Mouse (Mus musculus) stomach, postnatal 0 days (tissue): ENCODE measurements around the gene Slco1c1. TPM values are rescaled to one million over a fixed set of nuclear protein-coding genes. Genes with fewer than 3 reads are reported as not detected.

ENCODE experiments used
- ATAC-seq: fragments of 200-750 bp; cut with Nextera tagmentation; 2 replicates; pipeline ENCODE4 v1.8.0; 2017; ENCODE audit not compliant: low FRiP score, low TSS enrichment
- DNase-seq: peaks from one replicate; pipeline ENCODE4 v3.0.0-alpha.2; 2016; ENCODE audit warnings: low spot score
- H3K27ac ChIP-seq: fragments of 300-500 bp; sonication (generic); replicated peaks from 2 replicates; pipeline ENCODE4 v1.5.1; 2014; ENCODE audit warnings: mild to moderate bottlenecking, control low read depth
- H3K27me3 ChIP-seq: fragments of 300-500 bp; sonication (generic); 2 replicates; pipeline ENCODE4 v1.6.1; 2014; ENCODE audit warnings: low read length; ENCODE audit not compliant: control insufficient read depth, insufficient read depth
- H3K36me3 ChIP-seq: fragments of 300-500 bp; sonication (generic); 2 replicates; pipeline ENCODE4 v1.6.1; 2014; ENCODE audit warnings: low read length, mixed read lengths; ENCODE audit not compliant: control insufficient read depth, insufficient read depth
- H3K4me1 ChIP-seq: fragments of 300-500 bp; sonication (generic); replicated peaks from 2 replicates; pipeline ENCODE4 v1.6.1; 2014; ENCODE audit warnings: antibody characterized with exemption; ENCODE audit not compliant: control insufficient read depth, insufficient read depth
- H3K4me2 ChIP-seq: fragments of 300-500 bp; sonication (generic); replicated peaks from 2 replicates; pipeline ENCODE4 v1.6.1; 2014; ENCODE audit warnings: low read depth, mild to moderate bottlenecking, control low read depth, moderate library complexity
- H3K4me3 ChIP-seq: fragments of 300-500 bp; sonication (generic); 2 replicates; pipeline ENCODE4 v1.5.1; 2014; ENCODE audit warnings: low read depth, low read length, control low read depth
- H3K9ac ChIP-seq: fragments of 300-500 bp; sonication (generic); 2 replicates; pipeline ENCODE4 v1.6.1; 2014; ENCODE audit warnings: mild to moderate bottlenecking, low read length, control low read depth, mixed read lengths
- H3K9me3 ChIP-seq: fragments of 300-500 bp; sonication (generic); 2 replicates; pipeline ENCODE4 v1.6.1; 2016; ENCODE audit warnings: low read length; ENCODE audit not compliant: control insufficient read depth
- CTCF ChIP-seq: IDR thresholded peaks from 2 replicates; pipeline ENCODE4 v1.5.1; 2016; ENCODE audit warnings: antibody characterized with exemption, low read depth, mild to moderate bottlenecking, moderate library complexity
- EP300 ChIP-seq: optimal IDR thresholded peaks from 2 replicates; pipeline ENCODE3; 2016; ENCODE audit warnings: antibody characterized with exemption
- WGBS: fragments of 180-500 bp; shearing (Covaris S2); extraction: QIAGEN DNeasy Blood & Tissue Kit; methylation state at CpG from one replicate; pipeline ENCODE4 v1.1.7; 2014; 5-methylcytosine and 5-hydroxymethylcytosine counted together
- polyA plus RNA-seq: library from polyadenylated mRNA; unstranded; fragments of >200 nt; fragmentation: Nextera tagmentation; extraction: Ambion mirVana; gene quantifications from 2 replicates; pipeline ENCODE4 v1.2.1, GENCODE M21; 2015

The Slco1c1 gene
- polyA plus RNA-seq, 1 experiment from 2014 or later = 0.15 TPM

DNA sequence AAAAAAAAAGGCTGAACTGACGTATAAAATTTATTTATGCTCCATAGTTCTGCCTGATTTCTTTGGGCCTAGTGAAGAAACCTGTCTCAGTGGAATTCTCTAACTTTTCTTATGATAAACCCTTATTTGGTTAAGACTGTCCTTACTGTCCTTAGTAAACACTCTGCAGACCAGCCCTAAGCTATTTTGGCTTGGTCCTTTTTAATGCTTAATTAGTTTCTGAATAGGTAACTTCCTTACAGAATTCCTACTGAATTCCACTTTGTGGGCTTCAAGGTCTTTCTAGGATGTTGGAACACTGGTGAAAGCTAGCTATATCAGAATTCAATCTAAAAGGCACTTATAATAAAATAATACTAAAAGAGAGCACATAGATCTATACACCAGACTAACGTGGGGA is 71.9 kb downstream of the Slco1c1 start:
- H3K9me3 ChIP-seq = no peaks in the 10 kb centered on the region

DNA sequence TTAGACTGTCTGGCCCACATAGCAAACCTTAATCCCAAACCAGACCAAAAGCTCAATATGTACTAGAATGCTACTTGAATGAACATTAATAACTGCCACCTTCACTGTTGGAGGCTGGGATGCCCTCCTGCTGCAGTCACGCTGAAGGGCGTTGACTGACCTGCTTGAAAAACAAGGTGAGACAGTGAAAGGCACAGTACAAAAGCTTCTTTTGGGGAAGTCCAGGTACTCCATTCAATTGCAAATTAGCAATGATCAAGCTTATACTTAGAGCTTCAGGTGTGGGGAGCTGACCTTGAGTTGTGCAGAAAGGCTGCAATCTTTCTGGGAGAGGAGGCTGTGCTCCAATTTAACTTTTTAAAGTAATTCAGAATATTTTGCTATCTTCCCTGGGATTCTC is 72.9 kb downstream of the Slco1c1 start:
- H3K27ac ChIP-seq = no peak overlapping the region
- no peak overlapping the region for H3K4me3 ChIP-seq
- TF ChIP-seq CTCF = no peak
- TF ChIP-seq EP300 = no peak
- H3K9ac ChIP-seq = no peak overlapping the region
- H3K4me1 ChIP-seq = no peaks in the 10 kb centered on the region
- H3K4me2 ChIP-seq = no peak overlapping the region
- H3K9me3 ChIP-seq = no peaks in the 10 kb centered on the region
- DNase-seq (no peak), ATAC-seq (no peak)
- 91% methylated on average over 2 of the region's 2 CpGs for WGBS
- H3K36me3 ChIP-seq = no peaks in the 10 kb centered on the region
- no peaks in the 10 kb centered on the region for H3K27me3 ChIP-seq

More for the DNA sequence above, 71.9 kb downstream of the Slco1c1 start:
- 77% methylated on average over 2 of the region's 2 CpGs for WGBS
- Histone ChIP-seq H3K4me1 (no peaks in the 10 kb centered on the region), H3K9ac (no peak overlapping the region), H3K4me2 (no peak overlapping the region), H3K4me3 (no peak overlapping the region), H3K36me3 (no peaks in the 10 kb centered on the region), H3K27me3 (no peaks in the 10 kb centered on the region), H3K27ac (no peak overlapping the region)
- ATAC-seq (no peak), DNase-seq (no peak)
- TF ChIP-seq CTCF = no peak
- no peak for TF ChIP-seq EP300

DNA sequence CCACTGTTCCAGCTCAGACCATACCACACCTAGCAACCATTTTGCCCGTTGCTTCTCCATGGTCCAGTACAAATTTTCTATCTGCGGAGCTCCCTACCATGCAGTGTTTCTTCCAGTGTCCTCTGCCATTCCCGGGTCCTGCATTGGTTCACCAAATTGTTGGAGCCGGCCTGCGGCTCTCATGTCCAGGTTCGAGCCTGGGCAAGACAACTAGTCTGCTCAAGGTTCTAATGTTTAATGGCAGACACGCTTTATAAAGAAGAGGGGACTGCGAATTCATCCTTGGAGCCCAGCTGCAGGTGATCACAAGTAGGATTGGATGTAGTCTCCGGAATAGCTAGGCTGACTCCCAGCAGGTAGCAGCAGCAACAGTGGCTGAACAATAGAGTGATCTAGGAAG is 76.8 kb downstream of the Slco1c1 start:
- no peak overlapping the region for H3K27ac ChIP-seq
- no peak for TF ChIP-seq EP300
- H3K4me2 ChIP-seq = no peak overlapping the region
- H3K9ac ChIP-seq = no peak overlapping the region
- ATAC-seq = no peak
- 71% methylated on average over 9 of the region's 9 CpGs for WGBS
- DNase-seq = no peak
- H3K9me3 ChIP-seq = no peaks in the 10 kb centered on the region
- no peaks in the 10 kb centered on the region for H3K27me3 ChIP-seq
- no peaks in the 10 kb centered on the region for H3K36me3 ChIP-seq
- no peak overlapping the region for H3K4me3 ChIP-seq
- H3K4me1 ChIP-seq = no peaks in the 10 kb centered on the region

DNA sequence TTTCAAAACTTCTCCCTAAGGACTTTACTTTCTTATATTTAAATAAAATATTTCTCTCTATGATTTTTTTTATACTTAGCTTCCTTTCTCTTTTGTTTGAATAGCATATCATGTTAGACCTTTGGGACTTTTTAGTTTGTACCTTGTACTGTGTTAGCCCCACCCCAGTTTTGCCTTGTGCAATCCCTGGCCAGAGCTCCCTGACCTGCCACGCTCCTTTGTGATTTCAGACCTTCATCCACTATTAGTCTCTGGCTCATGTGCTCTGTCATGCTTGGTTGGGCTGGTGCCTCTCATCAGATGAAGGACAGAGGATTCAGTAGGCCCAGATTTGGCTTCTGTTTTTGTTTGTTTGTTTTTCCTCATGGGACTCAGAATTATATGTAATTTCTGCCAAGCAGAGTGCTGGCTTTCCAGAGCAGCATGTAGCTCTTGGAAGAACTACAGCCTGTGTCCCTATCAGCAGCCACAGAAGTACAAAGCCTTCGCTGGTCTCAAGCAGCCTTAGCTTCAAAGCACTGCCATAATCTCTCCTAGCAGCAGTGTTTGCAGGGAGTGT is 86.6 kb downstream of the Slco1c1 start:
- H3K27me3 ChIP-seq = no peaks in the 10 kb centered on the region
- ATAC-seq (peak; percentile 71; the same call in 1 of the 2 replicates), DNase-seq (peak; percentile 14)
- H3K9me3 ChIP-seq = no peaks in the 10 kb centered on the region
- H3K4me3 ChIP-seq = no peak overlapping the region
- no peaks in the 10 kb centered on the region for H3K4me1 ChIP-seq
- H3K9ac ChIP-seq = no peak overlapping the region
- 57% methylated on average over 2 of the region's 2 CpGs for WGBS
- TF ChIP-seq EP300 (no peak), CTCF (no peak)
- H3K4me2 ChIP-seq = no peak overlapping the region
- H3K36me3 ChIP-seq = no peaks in the 10 kb centered on the region
- no peak overlapping the region for H3K27ac ChIP-seq

DNA sequence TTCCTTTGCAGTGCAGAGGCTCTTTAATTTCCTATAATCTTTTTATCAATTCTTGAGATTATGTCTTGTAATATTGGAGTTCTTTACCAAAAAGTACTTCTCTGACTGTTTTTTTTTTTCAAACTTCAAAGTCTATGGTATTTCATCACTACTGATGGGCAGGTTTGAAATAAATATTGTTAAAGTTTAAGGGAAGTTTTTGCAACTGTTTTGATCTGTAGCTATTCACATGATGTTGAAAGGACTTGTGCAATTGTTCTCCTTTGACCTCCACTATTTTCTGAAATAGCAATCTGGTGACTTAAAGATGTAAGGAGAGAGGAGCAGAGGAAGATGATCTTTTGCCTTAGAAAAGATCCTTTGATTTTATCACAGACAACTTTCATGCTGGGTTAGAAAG is 89.8 kb downstream of the Slco1c1 start:
- H3K4me1 ChIP-seq = no peaks in the 10 kb centered on the region
- H3K4me3 ChIP-seq = no peak overlapping the region
- no peak overlapping the region for H3K9ac ChIP-seq
- H3K4me2 ChIP-seq = no peak overlapping the region
- no peaks in the 10 kb centered on the region for H3K27me3 ChIP-seq
- DNase-seq (no peak), ATAC-seq (no peak)
- H3K9me3 ChIP-seq = no peaks in the 10 kb centered on the region
- H3K36me3 ChIP-seq = no peaks in the 10 kb centered on the region
- no peak overlapping the region for H3K27ac ChIP-seq
- TF ChIP-seq CTCF = no peak

DNA sequence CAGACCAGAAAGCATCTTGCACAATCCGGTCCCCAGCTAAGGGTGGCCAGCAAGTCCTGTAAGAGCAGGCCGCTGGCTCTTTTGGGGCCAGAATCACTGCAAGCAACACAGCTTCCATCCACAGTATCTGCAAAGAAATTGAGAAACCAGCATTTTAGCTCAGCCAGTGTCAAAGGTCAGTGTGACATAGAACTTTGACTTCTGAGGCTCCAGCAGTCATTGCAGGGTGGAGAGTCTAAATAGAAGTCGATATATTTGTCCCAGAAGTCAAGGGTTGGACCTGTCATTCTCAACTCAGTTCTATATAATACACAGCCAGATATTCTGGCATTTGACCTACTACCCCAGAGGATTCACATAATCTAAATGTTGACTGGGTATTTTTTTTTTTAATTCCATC is 91.2 kb downstream of the Slco1c1 start:
- Histone ChIP-seq H3K27me3 (no peaks in the 10 kb centered on the region), H3K9ac (no peak overlapping the region), H3K4me1 (no peaks in the 10 kb centered on the region), H3K9me3 (no peaks in the 10 kb centered on the region), H3K4me3 (no peak overlapping the region), H3K27ac (no peak overlapping the region), H3K36me3 (no peaks in the 10 kb centered on the region), H3K4me2 (no peak overlapping the region)
- WGBS = 77% methylated on average over 3 of the region's 3 CpGs
- DNase-seq (no peak), ATAC-seq (no peak)
- TF ChIP-seq CTCF (no peak), EP300 (no peak)

Other genes with a start within 250 kb of the Slco1c1 start
- gene Slco1b2, start 105.2 kb downstream of the Slco1c1 start, polyA plus RNA-seq = 0.19 and 0.58 TPM in 2 replicates
- not detected in 2 replicates for gene Gm5724, start 249.4 kb downstream of the Slco1c1 start, polyA plus RNA-seq